Mouse (Mus musculus) heart, postnatal 4 days (tissue): ENCODE data around the gene Lamp2. TPM values are rescaled to one million over a fixed set of nuclear protein-coding genes. Genes with fewer than 3 reads are reported as not detected.
"Not testable (repeated sequence)": the region's sequence is repeated elsewhere in the genome, so short reads cannot be mapped to it uniquely, and the experiment has no call there.

ENCODE experiments used
- DNase-seq: peaks from one replicate; pipeline ENCODE4 v3.0.0; 2021
- total RNA-seq, 2 experiments: library from RNA; stranded (reverse); gene quantifications; 2 replicates each; pipeline ENCODE4 v1.2.3; 2021

The Lamp2 gene
- total RNA-seq, 2 experiments from 2014 or later, result 144 TPM

DNA sequence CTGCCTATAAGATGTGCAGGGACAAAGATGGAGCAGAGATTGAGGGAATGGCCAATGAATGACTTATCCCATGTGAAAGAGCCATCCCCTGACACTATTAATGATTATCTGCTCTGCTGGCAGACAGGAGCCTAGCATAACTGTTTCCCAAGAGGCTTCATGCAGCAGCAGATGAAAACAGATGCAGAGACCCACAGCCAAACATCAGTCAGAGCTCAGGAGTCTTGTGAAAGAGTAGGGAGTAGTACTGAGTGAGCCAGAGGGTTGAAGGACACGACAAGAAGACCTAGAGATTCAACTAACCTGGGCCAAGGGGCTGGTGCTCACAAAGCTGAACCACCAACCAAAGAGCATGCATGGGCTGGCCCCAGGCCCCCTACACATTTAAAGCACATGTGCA lies 30.2 kb downstream of the Lamp2 start:
- DNase-seq, result no peak

DNA sequence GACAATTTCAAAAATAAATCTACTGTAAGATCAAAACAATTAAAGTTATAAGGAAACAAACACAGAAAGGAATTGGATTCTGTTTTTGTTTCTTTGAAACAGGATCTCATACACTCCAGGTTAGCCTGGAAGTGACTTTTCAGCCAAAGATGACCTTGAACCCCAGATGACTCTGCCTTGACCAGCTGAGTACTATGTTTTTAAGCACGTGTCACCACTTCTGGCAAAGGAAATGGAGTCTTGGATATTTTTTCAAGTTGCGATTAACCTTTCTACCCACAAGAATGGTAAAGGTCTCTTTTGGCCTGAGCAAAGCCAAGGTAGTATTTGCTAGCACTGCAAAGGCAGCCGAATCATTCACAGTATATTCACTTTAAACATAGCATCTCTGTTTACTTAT lies 33.2 kb downstream of the Lamp2 start:
- no peak for DNase-seq

DNA sequence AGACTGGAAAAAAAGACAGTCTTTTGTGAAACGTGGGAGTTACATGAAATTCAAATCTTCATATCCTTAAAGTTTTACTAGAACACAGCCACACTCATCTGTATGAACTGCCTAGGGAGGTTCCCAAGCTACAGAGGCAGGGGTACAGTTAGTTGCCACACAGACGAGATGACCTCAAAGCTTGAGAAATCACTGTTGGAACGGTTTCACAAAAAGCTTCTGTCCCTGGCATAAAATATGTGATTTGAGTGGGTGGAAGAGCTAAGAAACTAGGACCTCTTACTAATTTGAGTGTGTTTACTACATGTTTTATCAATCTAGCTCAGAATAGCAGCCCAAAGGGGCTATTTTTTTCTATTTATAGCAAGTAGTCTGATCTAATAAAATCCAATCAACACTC lies 33.9 kb downstream of the Lamp2 start:
- DNase-seq, result no peak

DNA sequence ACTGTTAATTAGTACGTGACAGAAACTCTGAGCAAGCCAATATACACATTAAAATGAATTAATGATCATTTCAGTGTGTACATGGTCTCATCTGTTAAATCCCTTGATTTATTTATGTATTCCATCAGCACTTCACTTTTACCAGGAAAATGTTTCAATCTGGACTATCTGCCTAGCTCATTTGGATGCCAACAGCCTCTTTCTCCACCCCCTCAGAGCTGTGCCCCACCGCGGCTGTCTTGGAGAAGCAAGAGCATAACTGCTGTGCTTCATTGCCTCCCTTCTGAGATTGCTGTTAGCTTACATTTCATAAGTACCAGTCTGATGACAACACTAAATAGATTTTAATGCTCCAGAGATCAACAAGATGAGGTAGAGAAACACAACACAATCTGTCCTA lies 52.4 kb downstream of the Lamp2 start:
- DNase-seq, result no peak

DNA sequence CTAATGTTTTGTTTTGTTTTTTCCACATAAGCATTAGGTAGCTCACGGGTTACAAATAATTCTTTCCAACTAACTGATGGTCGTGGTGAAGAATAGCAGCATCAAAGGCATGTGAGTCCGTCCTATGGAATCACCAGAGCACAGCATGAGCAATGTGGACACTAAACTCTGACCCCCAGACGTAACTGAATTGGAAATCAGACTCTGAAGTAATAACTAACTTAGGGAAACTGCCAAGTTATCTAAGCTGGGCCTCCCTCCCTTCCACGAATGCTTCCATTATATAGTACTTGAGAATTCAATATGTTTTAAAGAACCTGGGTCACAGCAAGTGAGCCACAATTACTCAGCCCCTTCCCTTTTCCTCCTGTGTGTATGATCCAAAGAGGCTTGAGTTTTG lies 53.3 kb downstream of the Lamp2 start:
- DNase-seq, result no peak

DNA sequence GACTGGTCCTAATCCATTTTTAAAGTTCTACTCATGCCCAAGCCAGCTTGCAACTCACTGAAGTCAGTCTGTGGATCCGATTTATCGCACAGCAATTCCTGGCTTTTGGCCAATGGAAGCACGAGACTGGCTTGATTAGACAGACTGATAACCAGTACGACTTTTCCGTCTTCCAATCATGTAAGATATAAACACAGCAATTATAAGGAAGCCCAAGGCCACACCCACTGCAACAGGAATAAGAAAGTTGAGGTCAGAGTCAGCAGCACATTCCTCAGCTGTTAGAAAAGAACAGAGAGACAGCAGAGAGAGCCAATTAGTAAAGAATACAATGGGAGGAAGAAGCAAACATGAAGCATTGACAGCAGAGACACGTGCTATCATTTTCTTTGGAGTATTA lies 54.2 kb downstream of the Lamp2 start:
- peak; percentile 36 for DNase-seq

DNA sequence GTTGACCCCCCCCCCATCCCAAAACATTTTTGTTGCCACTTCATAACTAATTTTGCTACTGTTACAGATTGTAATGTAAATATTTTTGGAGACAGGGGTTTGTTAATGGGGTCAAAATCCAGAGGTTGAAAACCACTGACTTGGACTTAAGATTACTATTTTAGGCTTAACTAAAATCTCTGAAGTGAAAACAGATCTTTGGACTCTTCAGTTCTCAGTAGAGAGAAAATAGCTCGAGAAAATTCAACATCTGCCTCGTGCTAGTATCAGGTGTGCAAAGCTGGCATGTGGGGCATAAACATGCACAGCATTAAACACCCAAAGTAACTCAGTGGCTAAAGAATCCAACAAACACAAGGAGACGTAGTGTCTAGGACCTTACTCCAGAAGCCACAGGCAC lies 55.6 kb downstream of the Lamp2 start:
- no peak for DNase-seq

DNA sequence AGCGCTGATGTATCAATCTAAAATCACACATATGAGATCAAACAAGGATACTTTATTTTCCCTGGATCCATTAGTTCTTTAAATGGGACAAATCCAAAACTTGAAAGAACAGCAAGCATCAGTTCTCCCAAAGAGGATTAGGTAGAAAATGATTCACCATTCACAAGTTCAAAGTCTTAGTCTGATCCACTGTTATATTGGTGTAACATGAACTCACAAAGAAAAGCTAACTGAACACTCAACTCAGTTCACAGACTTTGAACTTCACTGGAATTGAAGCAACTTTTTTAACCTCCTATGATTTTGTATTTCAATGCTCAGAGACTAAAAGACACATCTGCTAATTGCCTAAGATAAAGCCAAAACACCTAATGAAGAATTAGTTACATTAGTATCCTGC lies 56.6 kb downstream of the Lamp2 start:
- no peak for DNase-seq

DNA sequence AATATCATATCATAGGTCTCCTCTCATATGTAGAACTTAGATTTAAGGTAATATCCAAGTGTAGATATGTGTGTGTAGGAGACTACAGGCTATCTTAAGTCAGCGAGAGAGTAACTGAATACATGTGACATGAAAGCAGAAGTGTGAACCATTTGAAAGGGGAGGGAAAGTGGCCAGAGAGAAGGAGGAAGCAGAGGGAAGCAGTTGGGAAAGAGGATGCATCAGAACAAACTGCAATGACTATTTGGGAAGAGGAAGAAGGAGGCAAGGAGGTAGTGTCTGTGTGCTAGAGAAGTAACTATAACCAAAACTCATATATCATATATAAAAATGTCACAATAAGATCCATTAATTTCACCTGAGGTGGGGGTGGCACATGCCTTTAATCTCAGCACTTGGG lies 83.1 kb downstream of the Lamp2 start:
- not testable (repeated sequence) for DNase-seq

DNA sequence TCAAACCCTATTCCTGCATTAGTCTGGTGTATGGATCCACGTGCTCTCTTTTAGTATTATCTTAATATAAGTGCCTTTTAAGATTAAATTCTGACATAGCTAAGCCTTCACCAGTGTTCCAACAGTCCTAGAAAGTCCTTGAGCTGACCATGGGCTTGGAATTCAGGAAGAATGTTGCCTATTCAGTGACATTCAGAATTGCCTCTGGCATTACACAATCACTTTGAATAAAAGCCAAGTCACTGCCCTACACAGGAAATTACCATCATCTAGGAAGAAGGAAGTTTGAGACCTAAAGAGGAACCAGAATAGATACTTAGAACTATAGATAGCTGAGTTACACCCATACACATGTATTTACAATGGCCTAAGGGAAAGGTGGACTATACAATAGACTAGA lies 91.6 kb downstream of the Lamp2 start:
- not testable (repeated sequence) for DNase-seq

DNA sequence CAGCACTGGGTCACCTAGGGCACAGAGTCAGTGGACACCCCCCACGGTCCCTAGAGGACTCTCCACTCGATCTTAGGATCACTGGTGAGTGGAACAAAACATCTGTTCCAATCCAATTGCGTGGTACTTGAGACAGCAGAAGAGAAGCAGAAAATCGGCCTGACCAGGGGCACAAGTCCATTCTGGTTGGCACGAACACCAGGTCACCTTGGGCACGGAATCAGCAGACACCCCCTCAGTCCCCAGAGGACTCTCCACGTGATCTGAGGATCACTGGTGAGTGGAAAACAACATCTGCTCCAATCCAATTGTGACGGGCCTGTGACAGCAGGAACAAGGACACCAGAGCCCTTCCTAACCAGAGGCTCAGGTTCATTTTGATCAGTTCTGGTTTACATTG lies 94.2 kb downstream of the Lamp2 start:
- DNase-seq, result no peak

Other genes starting within 250 kb of the Lamp2 start
- gene Tmem255a, start 204.0 kb downstream of the Lamp2 start, total RNA-seq, result 10 to 100 TPM; 29.4 to 60.9 TPM
- 1 to 10 TPM in 1 of 2 experiments, under 1 TPM in 1; 0.19 to 1.9 TPM for gene Atp1b4, start 140.3 kb downstream of the Lamp2 start, total RNA-seq
- gene Cul4b, start 119.7 kb upstream of the Lamp2 start, total RNA-seq, result 10 to 100 TPM; 19.3 to 19.5 TPM
- 10 to 100 TPM; 38.9 to 40.9 TPM for gene Mcts1, start 144.1 kb upstream of the Lamp2 start, total RNA-seq
- gene C1galt1c1, start 178.6 kb upstream of the Lamp2 start, total RNA-seq, result 10 to 100 TPM in 1 of 2 experiments, 1 to 10 TPM in 1; 8.6 to 10.1 TPM